Mouse (Mus musculus) MEL (cell line): ENCODE data around the gene Dlx6. TPM values are rescaled to one million over a fixed set of nuclear protein-coding genes. Genes with fewer than 3 reads are reported as not detected.

ENCODE experiments used
- DNase-seq: peaks from one replicate; pipeline ENCODE4 v3.0.0; 2011; ENCODE audit warnings: low read depth, low spot score
- H3K27ac ChIP-seq: 2 replicates; pipeline ENCODE4 v1.5.1; 2012; ENCODE audit warnings: low read depth, mild to moderate bottlenecking, control low read depth, low read length, moderate library complexity; ENCODE audit not compliant: control insufficient read depth
- H3K27me3 ChIP-seq, 2 experiments: fragments of 150-350 bp in 1 of 2; sonication (generic) in 1 of 2; 2 replicates each; pipeline ENCODE4 v1.6.1; 2012; ENCODE audit warnings: low read length in 2 of 2, mild to moderate bottlenecking in 2 of 2, improper control_type of control experiment in 1 of 2, moderate library complexity in 1 of 2; ENCODE audit not compliant: insufficient read depth in 2 of 2, control insufficient read depth in 1 of 2
- H3K36me3 ChIP-seq, 2 experiments: 2 replicates each; pipeline ENCODE4 v1.6.1; 2012 to 2014; ENCODE audit warnings: low read length in 2 of 2, improper control_type of control experiment in 1 of 2, inconsistent platforms in 1 of 2, mild to moderate bottlenecking in 1 of 2; ENCODE audit not compliant: insufficient read depth in 2 of 2, control insufficient read depth in 1 of 2
- H3K4me1 ChIP-seq, 2 experiments: fragments of 150-350 bp in 1 of 2; sonication (generic) in 1 of 2; 2 replicates each; pipeline ENCODE4 v1.6.1; 2012; ENCODE audit warnings: low read length in 2 of 2, improper control_type of control experiment in 1 of 2, mild to moderate bottlenecking in 1 of 2; ENCODE audit not compliant: insufficient read depth in 2 of 2, control insufficient read depth in 1 of 2
- H3K4me3 ChIP-seq, 2 experiments: fragments of 150-350 bp in 1 of 2; sonication (generic) in 1 of 2; 2 replicates each; pipeline ENCODE4 v1.5.1; 2012; ENCODE audit warnings: low read depth in 2 of 2, low read length in 2 of 2, mild to moderate bottlenecking in 2 of 2, moderate library complexity in 2 of 2, control low read depth in 1 of 2, improper control_type of control experiment in 1 of 2; ENCODE audit not compliant: control insufficient read depth in 1 of 2, insufficient read depth in 1 of 2
- H3K79me2 ChIP-seq: 2 replicates; pipeline ENCODE4 v1.6.1; 2012; ENCODE audit warnings: mild to moderate bottlenecking, low read length, moderate library complexity; ENCODE audit not compliant: control insufficient read depth, poor library complexity, insufficient read depth
- H3K9ac ChIP-seq: 2 replicates; pipeline ENCODE4 v1.6.1; 2012; ENCODE audit warnings: low read depth, mild to moderate bottlenecking, control low read depth, low read length, moderate library complexity; ENCODE audit not compliant: control insufficient read depth, poor library complexity, severe bottlenecking
- H3K9me3 ChIP-seq: fragments of 150-350 bp; sonication (generic); replicated peaks from 2 replicates; pipeline ENCODE4 v1.6.1; 2012; ENCODE audit warnings: mild to moderate bottlenecking, low read length, improper control_type of control experiment, moderate library complexity; ENCODE audit not compliant: insufficient read depth
- CHD2 ChIP-seq: IDR thresholded peaks from 2 replicates; pipeline ENCODE4 v1.6.1; 2011; ENCODE audit warnings: low read length, improper control_type of control experiment
- E2F4 ChIP-seq: IDR thresholded peaks from 2 replicates; pipeline ENCODE4 v1.6.1; 2011; ENCODE audit warnings: low read depth, low read length, improper control_type of control experiment, borderline replicate concordance
- EP300 ChIP-seq, 2 experiments: IDR thresholded peaks; 2 replicates each; pipeline ENCODE4 v1.6.1; 2011; ENCODE audit warnings: improper control_type of control experiment in 2 of 2, low read length in 2 of 2, low read depth in 1 of 2, mild to moderate bottlenecking in 1 of 2
- ETS1 ChIP-seq: IDR thresholded peaks from 2 replicates; pipeline ENCODE4 v1.6.1; 2012; ENCODE audit warnings: low read depth, mild to moderate bottlenecking, inconsistent platforms, low read length, improper control_type of control experiment, moderate library complexity
- GABPA ChIP-seq: IDR thresholded peaks from 2 replicates; pipeline ENCODE4 v1.6.1; 2012; ENCODE audit warnings: low read depth, mild to moderate bottlenecking, inconsistent platforms, low read length, improper control_type of control experiment, moderate library complexity
- JUND ChIP-seq: IDR thresholded peaks from 2 replicates; pipeline ENCODE4 v1.6.1; 2011; ENCODE audit warnings: low read depth, mild to moderate bottlenecking, improper control_type of control experiment, low read length
- KAT2A ChIP-seq: conservative IDR thresholded peaks from 2 replicates; pipeline ENCODE4 v1.6.1; 2012; ENCODE audit warnings: low read depth, low read length, improper control_type of control experiment, inconsistent platforms
- MAFK ChIP-seq: IDR thresholded peaks from 2 replicates; pipeline ENCODE4 v1.6.1; 2011; ENCODE audit warnings: low read depth, mild to moderate bottlenecking, low read length, improper control_type of control experiment, borderline replicate concordance
- MYC ChIP-seq: IDR thresholded peaks from 2 replicates; pipeline ENCODE4 v1.6.1; 2011; ENCODE audit warnings: low read depth, mild to moderate bottlenecking, low read length, improper control_type of control experiment, moderate library complexity
- NELFE ChIP-seq: IDR thresholded peaks from 2 replicates; pipeline ENCODE4 v1.6.1; 2011; ENCODE audit warnings: low read depth, low read length, improper control_type of control experiment
- POLR2A ChIP-seq, 2 experiments: IDR thresholded peaks; 2 replicates each; pipeline ENCODE4 v1.6.1; 2011 to 2012; ENCODE audit warnings: low read length in 2 of 2, mild to moderate bottlenecking in 2 of 2, control low read depth in 1 of 2, improper control_type of control experiment in 1 of 2, low read depth in 1 of 2, moderate library complexity in 1 of 2; ENCODE audit not compliant: control insufficient read depth in 1 of 2, insufficient read depth in 1 of 2, poor library complexity in 1 of 2
- POLR2AphosphoS5 ChIP-seq: IDR thresholded peaks from 2 replicates; pipeline ENCODE4 v1.6.1; 2012; ENCODE audit warnings: low read depth, borderline replicate concordance, mild to moderate bottlenecking, inconsistent platforms, low read length, moderate library complexity, mixed read lengths
- RAD21 ChIP-seq: IDR thresholded peaks from 2 replicates; pipeline ENCODE4 v1.6.1; 2011; ENCODE audit warnings: mild to moderate bottlenecking, low read depth, low read length, improper control_type of control experiment
- RCOR1 ChIP-seq: IDR thresholded peaks from 2 replicates; pipeline ENCODE4 v1.6.1; 2012; ENCODE audit warnings: low read depth, mild to moderate bottlenecking, inconsistent platforms, low read length, improper control_type of control experiment
- TBP ChIP-seq: IDR thresholded peaks from 2 replicates; pipeline ENCODE4 v1.8.0; 2011; ENCODE audit warnings: low read depth, low read length, improper control_type of control experiment
- ZMIZ1 ChIP-seq: IDR thresholded peaks from 2 replicates; pipeline ENCODE4 v1.6.1; 2012; ENCODE audit warnings: low read depth, mild to moderate bottlenecking, inconsistent platforms, low read length, improper control_type of control experiment, moderate library complexity
- ZNF384 ChIP-seq: IDR thresholded peaks from 2 replicates; pipeline ENCODE4 v1.6.1; 2012; ENCODE audit warnings: low read depth, mild to moderate bottlenecking, inconsistent platforms, low read length, improper control_type of control experiment
- polyA plus RNA-seq, 2 experiments: library from polyadenylated mRNA; stranded (reverse) in 1 of 2; unstranded in 1 of 2; fragments of >175 nt in 1 of 2; fragments of >200 nt in 1 of 2; gene quantifications; 2 replicates each; pipeline versions ENCODE4 v1.2.1 to v1.2.4; 2012; ENCODE audit warnings: low replicate concordance in 2 of 2, low read depth in 1 of 2; ENCODE audit not compliant: insufficient read length in 2 of 2, insufficient read depth in 1 of 2, missing spikeins in 1 of 2
- total RNA-seq: library from RNA; depleted of rRNA; stranded (reverse); fragments of 300-350 nt; gene quantifications from 2 replicates; pipeline ENCODE4 v1.2.3, GENCODE M21; 2012

The Dlx6 gene
- total and polyA plus RNA-seq, 3 experiments: not detected

DNA sequence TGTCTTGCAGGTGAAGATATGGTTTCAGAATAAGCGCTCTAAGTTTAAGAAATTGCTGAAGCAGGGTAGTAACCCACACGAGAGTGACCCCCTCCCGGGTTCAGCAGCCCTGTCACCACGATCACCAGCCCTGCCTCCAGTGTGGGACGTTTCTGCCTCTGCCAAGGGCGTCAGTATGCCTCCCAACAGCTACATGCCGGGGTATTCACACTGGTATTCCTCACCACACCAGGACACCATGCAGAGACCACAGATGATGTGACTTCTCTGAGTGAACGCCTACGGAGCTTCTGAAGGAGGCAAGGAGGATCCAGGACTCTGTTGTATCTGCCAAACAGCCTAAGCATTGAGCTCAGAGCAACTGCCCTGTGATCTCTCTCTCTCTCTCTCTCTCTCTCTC lies 3.9 kb downstream of the Dlx6 start:
- Histone ChIP-seq H3K79me2 (no peaks in the 10 kb centered on the region), H3K27ac (no peak overlapping the region), H3K4me1 (no peaks in the 10 kb centered on the region), H3K9ac (no peak overlapping the region), H3K9me3 (no peaks in the 10 kb centered on the region), H3K27me3 (no peaks in the 10 kb centered on the region), H3K4me3 (no peak overlapping the region), H3K36me3 (no peaks in the 10 kb centered on the region)
- DNase-seq: no peak
- no peak for TF ChIP-seq RCOR1
- no peak for TF ChIP-seq ETS1
- TF ChIP-seq CHD2: no peak
- no peak for TF ChIP-seq ZMIZ1
- TF ChIP-seq MAFK: no peak
- TF ChIP-seq TBP: no peak
- TF ChIP-seq ZNF384: no peak
- TF ChIP-seq GABPA: no peak
- TF ChIP-seq JUND: no peak
- TF ChIP-seq POLR2AphosphoS5: no peak
- no peak for TF ChIP-seq E2F4
- TF ChIP-seq RAD21: no peak
- no peak for TF ChIP-seq NELFE

DNA sequence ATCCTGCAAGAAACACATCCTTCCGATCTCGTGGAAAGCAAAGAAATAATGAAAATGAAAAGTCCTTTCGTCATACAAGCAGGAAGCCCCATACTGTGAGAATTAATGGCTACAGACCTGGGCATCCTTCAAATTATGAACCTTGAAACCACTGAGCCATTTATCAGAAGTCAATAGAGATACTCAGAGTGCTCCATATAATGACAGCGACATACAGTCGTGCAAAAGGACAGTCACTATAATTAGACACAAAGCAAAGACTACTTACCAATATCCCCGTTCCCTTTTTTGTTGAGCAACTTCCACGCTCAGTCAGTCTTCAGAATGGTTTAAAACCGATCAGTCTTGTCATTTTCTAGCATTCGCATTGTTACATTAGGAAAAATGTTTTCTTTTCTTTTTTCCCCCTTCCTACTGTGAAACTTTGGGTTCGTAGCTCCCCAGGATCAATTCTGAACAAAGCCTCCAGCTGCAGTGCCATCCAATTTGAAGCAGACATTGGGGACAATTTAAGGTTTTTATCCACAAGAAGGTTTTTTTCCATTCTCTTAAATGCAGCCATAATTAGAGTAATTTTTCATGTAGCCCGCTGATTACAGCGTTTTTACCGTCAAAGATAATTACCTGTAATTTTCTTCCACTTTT lies 6.0 kb downstream of the Dlx6 start:
- TF ChIP-seq KAT2A (no peak), RCOR1 (no peak), EP300 (IDR thresholded peaks at IDR 0.05; ENCODE audit: low read depth in 1 of 2, low read length in 2 of 2) (no peak), JUND (no peak), MAFK (no peak), MYC (no peak), POLR2A (IDR thresholded peaks at IDR 0.05; ENCODE audit: control insufficient read depth in 1 of 2, insufficient read depth in 1 of 2, low read depth in 1 of 2, low read length in 2 of 2, poor library complexity in 1 of 2) (no peak)
- Histone ChIP-seq H3K4me1 (no peaks in the 10 kb centered on the region), H3K9ac (no peak overlapping the region), H3K36me3 (no peaks in the 10 kb centered on the region), H3K27me3 (no peaks in the 10 kb centered on the region), H3K9me3 (no peaks in the 10 kb centered on the region), H3K4me3 (no peak overlapping the region), H3K79me2 (no peaks in the 10 kb centered on the region), H3K27ac (no peak overlapping the region)
- no peak for DNase-seq
